Mouse (Mus musculus): ENCODE measurements around the gene Txlna. TPM values are rescaled to one million over a fixed set of nuclear protein-coding genes. Genes with fewer than 3 reads are reported as not detected.
A peak's percentile ranks its signal among the peaks of the same experiment; 100 is the strongest.

Gene Txlna
- polyA plus RNA-seq (2015; fragmentation: Nextera tagmentation; extraction: Ambion mirVana): 56.8 and 58.1 TPM in 2 replicates

GRCm38 (mm10) chr4:129640638-129641467, at the start of gene Txlna:
Gene Txlna (minus strand): TSS chr4:129641065.
- H3K27ac ChIP-seq: peak within 1 kb of the TSS; percentile 94
- H3K36me3 ChIP-seq: peaks cover 51% of the 10 kb centered on the region
- WGBS: under 1% methylated on average over 60 of the region's 60 CpGs
- H3K27me3 ChIP-seq: no peaks in the 10 kb centered on the region
- H3K4me2 ChIP-seq: peak within 1 kb of the TSS; percentile 95
- peaks cover 32% of the 10 kb centered on the region for H3K4me1 ChIP-seq (replicated peaks)
- H3K9me3 ChIP-seq: no peaks in the 10 kb centered on the region
- H3K4me3 ChIP-seq: peak within 1 kb of the TSS; percentile 71
- peak within 1 kb of the TSS; percentile 90 for H3K9ac ChIP-seq
- peak; percentile 97 for ATAC-seq (ENCODE audit: low FRiP score)

DNA sequence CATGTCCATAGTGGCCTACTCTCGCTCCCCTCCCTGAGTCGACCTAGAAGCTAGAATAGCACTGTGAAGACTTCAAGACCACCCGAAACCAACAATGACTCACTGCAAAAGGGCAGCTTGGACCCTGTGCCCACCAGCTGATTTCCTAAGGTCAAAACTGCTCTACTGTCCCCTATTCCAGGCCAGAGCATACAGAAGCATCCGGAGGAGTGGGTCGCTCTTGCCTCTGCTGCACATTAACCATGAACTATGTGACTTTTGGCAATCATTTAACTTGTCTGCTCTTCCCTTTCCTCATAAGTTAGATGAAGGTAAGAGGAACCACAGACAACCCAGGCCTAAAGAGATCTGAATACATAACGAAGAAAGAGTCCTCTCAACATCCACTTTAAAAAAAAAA, 43.7 kb upstream of the Txlna start:
- peaks cover 92% of the 10 kb centered on the region for H3K36me3 ChIP-seq
- no peaks in the 10 kb centered on the region for H3K4me1 ChIP-seq (replicated peaks)
- no peaks in the 10 kb centered on the region for H3K9me3 ChIP-seq
- no peak for ATAC-seq (ENCODE audit: low FRiP score)
- no peak overlapping the region for H3K27ac ChIP-seq
- WGBS: 96% methylated on average over 6 of the region's 6 CpGs
- H3K9ac ChIP-seq: no peak overlapping the region
- H3K4me3 ChIP-seq: no peak overlapping the region
- H3K27me3 ChIP-seq: no peaks in the 10 kb centered on the region
- no peak overlapping the region for H3K4me2 ChIP-seq

DNA sequence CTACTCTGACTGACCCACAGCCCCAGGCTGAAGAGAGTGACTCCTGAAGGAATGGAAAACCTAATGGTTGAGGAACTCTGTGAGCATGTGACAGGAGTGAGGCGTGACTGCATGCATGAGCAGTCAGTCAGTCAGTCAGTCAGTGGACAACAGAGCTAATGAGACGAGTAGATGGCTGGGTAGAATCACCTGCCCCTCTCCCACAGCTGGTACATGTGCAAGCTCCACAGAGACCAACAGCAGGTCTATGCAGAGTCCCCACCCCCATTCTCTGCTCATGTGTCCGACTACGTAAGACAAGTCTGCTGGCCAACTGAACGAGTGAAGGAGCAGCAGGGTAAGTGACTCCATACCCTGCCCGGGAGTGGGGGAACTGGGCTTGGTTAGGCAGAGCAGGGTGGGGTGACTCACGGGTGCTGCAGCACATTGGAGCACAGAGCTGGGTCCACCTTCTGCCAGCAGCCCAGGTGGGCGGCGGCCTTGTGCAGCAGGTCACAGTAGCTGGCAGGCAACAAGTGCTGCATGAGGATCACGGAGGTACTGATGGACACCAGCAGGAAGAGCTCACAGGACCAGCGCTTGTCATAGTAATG, 43.1 kb upstream of the Txlna start:
- no peak overlapping the region for H3K9ac ChIP-seq
- WGBS: 86% methylated on average over 11 of the region's 11 CpGs
- H3K4me2 ChIP-seq: no peak overlapping the region
- no peaks in the 10 kb centered on the region for H3K9me3 ChIP-seq
- ATAC-seq (ENCODE audit: low FRiP score): no peak
- no peaks in the 10 kb centered on the region for H3K4me1 ChIP-seq (replicated peaks)
- no peaks in the 10 kb centered on the region for H3K27me3 ChIP-seq
- no peak overlapping the region for H3K4me3 ChIP-seq
- no peak overlapping the region for H3K27ac ChIP-seq
- H3K36me3 ChIP-seq: peaks cover 91% of the 10 kb centered on the region

DNA sequence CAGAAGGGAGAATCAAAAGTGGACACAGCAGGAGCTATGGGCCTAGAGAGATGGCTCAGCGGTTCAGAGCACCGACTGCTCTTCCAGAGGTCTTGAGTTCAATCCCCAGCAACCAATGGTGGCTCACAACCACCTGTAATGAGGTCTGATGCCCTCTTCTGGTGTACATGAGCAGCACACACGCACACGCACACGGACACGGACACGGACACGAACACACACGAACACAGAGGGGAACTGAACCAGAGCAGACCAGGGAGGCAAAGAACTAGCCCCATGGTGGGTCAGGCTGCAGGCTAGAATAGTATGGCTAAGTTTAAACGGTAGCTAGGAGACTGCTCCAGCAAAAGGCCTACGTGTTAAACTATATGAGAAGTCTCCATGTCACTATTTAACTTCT, 41.0 kb upstream of the Txlna start:
- H3K4me3 ChIP-seq: no peak overlapping the region
- WGBS: 97% methylated on average over 11 of the region's 11 CpGs
- no peaks in the 10 kb centered on the region for H3K27me3 ChIP-seq

DNA sequence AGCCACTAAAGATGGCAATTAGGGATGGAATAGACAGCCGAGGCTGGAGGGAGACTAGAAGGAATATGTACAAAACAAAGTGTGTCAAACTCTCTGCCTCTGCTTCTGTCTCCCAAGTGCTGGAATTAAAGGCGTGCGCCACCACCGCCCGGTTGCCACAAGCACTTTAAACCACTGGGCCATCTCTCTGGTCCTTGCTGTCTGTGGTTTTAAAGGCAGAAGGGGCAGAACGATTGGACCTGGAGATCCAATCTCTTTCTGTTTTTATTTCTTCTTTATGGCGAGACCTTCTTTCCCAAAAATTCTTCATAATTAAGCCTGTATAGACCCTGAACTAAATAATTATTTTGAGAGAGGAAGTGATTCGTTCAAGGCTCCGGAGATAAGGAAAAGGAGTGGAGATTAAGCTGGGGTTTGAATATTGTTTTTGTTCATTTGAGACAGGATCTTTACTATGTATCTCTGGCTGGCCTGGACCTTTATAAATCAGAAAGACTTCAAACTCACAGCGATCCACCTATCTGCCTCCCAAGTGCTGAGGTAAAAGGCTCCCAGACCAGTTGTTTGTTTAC, 32.1 kb upstream of the Txlna start:
- 11% methylated on average over 10 of the region's 10 CpGs for WGBS
- no peak; the same call in 1 of the 2 replicates for ATAC-seq (ENCODE audit: low FRiP score)
- H3K4me3 ChIP-seq: peak overlapping the region; percentile 100

More for the DNA sequence above, 41.0 kb upstream of the Txlna start:
- no peaks in the 10 kb centered on the region for H3K4me1 ChIP-seq (replicated peaks)
- no peak overlapping the region for H3K9ac ChIP-seq
- H3K27ac ChIP-seq: no peak overlapping the region
- H3K4me2 ChIP-seq: no peak overlapping the region
- no peak for ATAC-seq (ENCODE audit: low FRiP score)
- H3K36me3 ChIP-seq: peaks cover 93% of the 10 kb centered on the region
- no peaks in the 10 kb centered on the region for H3K9me3 ChIP-seq

DNA sequence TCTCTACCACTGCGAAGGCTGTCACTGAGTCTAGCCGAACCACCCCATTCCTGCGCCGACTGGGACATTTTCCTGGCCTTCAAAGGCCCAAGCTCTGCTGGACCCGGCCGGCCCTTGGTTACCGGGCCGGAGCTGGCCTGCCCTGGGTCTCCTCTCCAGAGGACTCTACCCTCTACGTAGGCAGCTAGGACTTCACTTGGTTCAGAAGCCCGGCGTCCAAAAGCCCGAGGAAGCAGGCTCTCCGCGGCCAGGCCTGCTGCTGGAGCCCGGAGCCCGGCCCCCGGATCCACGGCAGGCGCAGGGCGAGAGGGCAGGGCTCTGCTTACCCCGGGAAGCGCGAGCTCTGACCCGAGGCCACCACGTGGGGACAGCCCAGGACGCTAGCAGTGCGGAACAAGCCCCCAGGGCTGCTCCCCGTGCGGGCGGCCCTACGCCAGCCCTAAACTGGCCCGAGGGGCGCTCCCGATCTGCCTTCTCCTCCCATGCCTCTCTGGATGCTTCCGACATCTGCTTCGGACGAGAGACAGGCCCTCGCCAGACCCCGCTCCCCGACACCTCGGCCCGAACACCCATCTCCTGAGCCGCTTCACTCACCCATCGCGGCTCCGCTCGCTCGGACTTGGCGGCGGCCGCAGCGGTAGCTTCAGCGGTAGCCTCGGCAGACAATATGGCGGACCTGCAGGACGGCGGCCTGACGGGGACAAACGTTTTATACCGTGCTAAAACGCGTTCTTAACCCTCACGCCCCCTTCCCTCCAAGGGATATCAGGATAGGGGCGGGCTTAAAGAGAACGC, 31.4 kb upstream of the Txlna start, which contains the start of gene Kpna6:
Gene Kpna6, minus strand, starts transcription at position 685 of the 795 bp plus-strand sequence.
- WGBS: under 1% methylated on average over 64 of the region's 65 CpGs
- peak within 1 kb of the TSS; percentile 100 for H3K4me3 ChIP-seq
- H3K27ac ChIP-seq: peak within 1 kb of the TSS; percentile 96
- H3K9me3 ChIP-seq: no peaks in the 10 kb centered on the region
- H3K4me1 ChIP-seq (replicated peaks): peaks cover 22% of the 10 kb centered on the region
- H3K36me3 ChIP-seq: peaks cover 23% of the 10 kb centered on the region
- peak; percentile 92 for ATAC-seq (ENCODE audit: low FRiP score)
- H3K4me2 ChIP-seq: peak within 1 kb of the TSS; percentile 98
- H3K27me3 ChIP-seq: no peaks in the 10 kb centered on the region
- peak within 1 kb of the TSS; percentile 97 for H3K9ac ChIP-seq

More for the DNA sequence above, 32.1 kb upstream of the Txlna start:
- H3K9me3 ChIP-seq: no peaks in the 10 kb centered on the region
- H3K4me2 ChIP-seq: peak overlapping the region; percentile 98
- H3K27me3 ChIP-seq: no peaks in the 10 kb centered on the region
- H3K36me3 ChIP-seq: peaks cover 29% of the 10 kb centered on the region
- H3K27ac ChIP-seq: peak overlapping the region; percentile 96
- H3K9ac ChIP-seq: peak overlapping the region; percentile 97
- H3K4me1 ChIP-seq (replicated peaks): peaks cover 22% of the 10 kb centered on the region

DNA sequence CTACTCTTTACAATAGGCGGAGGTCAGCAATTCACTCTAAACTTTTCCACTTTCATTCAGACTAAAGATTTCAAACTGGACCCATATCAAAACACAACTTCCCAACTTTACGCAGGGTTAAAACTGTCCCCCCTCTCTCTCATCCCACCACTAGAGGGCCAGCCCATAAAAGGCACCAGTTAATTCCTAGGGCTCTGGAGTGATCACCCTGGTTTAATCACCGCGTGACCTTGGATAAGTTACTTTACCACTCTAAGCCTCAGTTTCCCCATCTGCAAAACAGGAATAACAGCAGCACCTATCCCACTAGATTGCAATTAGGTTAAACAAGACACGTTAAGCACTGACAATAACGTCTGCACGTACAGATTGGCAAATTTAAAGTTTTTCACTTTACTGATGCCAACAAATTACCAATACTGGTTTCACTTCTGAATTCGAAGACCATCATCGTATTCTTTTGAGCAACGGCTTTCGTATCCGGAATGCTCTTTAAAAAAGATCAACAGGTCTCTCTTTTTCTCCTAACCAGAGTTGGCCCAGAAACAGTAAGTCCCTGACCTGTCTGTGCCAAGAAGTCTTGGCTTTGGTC, 30.7 kb upstream of the Txlna start:
- 9% methylated on average over 12 of the region's 12 CpGs for WGBS
- no peak for ATAC-seq (ENCODE audit: low FRiP score)
- H3K9me3 ChIP-seq: no peaks in the 10 kb centered on the region

GRCm38 (mm10) chr4:129662255-129662813, 21.5 kb upstream of the Txlna start:
- H3K36me3 ChIP-seq: peaks cover 53% of the 10 kb centered on the region
- H3K4me3 ChIP-seq: no peak overlapping the region
- 0 out of 2 replicates have a peak, but pooled peaks cover 2% of the 10 kb centered on the region for H3K4me1 ChIP-seq (replicated peaks)
- no peaks in the 10 kb centered on the region for H3K27me3 ChIP-seq
- WGBS: 93% methylated on average over 3 of the region's 3 CpGs
- no peaks in the 10 kb centered on the region for H3K9me3 ChIP-seq
- H3K27ac ChIP-seq: no peak overlapping the region
- H3K9ac ChIP-seq: no peak overlapping the region
- no peak for ATAC-seq (ENCODE audit: low FRiP score)
- no peak overlapping the region for H3K4me2 ChIP-seq

More for the DNA sequence above, 30.7 kb upstream of the Txlna start:
- Histone ChIP-seq H3K4me2 (peak overlapping the region; percentile 98), H3K4me1 (replicated peaks) (peaks cover 22% of the 10 kb centered on the region), H3K4me3 (peak overlapping the region; percentile 100), H3K27ac (peak overlapping the region; percentile 96), H3K27me3 (no peaks in the 10 kb centered on the region), H3K36me3 (peaks cover 17% of the 10 kb centered on the region), H3K9ac (peak overlapping the region; percentile 97)

GRCm38 (mm10) chr4:129661584-129661983, 20.7 kb upstream of the Txlna start:
- Histone ChIP-seq H3K4me2 (no peak overlapping the region), H3K27me3 (no peaks in the 10 kb centered on the region), H3K27ac (no peak overlapping the region), H3K4me1 (replicated peaks) (0 out of 2 replicates have a peak, but pooled peaks cover 2% of the 10 kb centered on the region), H3K9me3 (no peaks in the 10 kb centered on the region), H3K4me3 (no peak overlapping the region), H3K9ac (no peak overlapping the region), H3K36me3 (peaks cover 59% of the 10 kb centered on the region)
- 96% methylated on average over 3 of the region's 3 CpGs for WGBS
- no peak for ATAC-seq (ENCODE audit: low FRiP score)

DNA sequence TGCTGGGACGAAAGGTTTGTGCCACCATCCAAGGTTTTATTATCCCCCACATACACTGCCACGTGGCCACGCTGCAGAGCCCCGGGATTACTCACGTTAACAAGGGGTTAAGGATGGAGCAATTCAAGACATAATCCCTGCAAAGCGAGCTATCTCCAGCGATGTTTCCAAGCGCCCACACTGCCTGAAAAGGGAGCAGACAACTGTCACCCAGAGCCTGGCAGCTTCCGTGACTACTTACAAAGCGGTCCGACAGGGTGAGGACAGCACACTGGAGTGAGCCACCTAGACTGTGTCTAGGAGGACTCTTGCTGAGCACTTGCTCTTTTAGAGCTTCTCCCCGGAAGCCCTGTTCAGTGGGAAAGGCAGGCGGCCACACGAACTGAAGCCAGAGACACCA, 13.9 kb upstream of the Txlna start:
- H3K9me3 ChIP-seq: no peaks in the 10 kb centered on the region
- ATAC-seq (ENCODE audit: low FRiP score): no peak
- no peak overlapping the region for H3K4me3 ChIP-seq
- H3K36me3 ChIP-seq: peaks cover 94% of the 10 kb centered on the region
- no peak overlapping the region for H3K9ac ChIP-seq
- H3K27me3 ChIP-seq: no peaks in the 10 kb centered on the region
- H3K27ac ChIP-seq: no peak overlapping the region
- whole genome bisulfite sequencing: 96% methylated on average over 14 of the region's 14 CpGs
- no peak overlapping the region for H3K4me2 ChIP-seq
- no peaks in the 10 kb centered on the region for H3K4me1 ChIP-seq (replicated peaks)

DNA sequence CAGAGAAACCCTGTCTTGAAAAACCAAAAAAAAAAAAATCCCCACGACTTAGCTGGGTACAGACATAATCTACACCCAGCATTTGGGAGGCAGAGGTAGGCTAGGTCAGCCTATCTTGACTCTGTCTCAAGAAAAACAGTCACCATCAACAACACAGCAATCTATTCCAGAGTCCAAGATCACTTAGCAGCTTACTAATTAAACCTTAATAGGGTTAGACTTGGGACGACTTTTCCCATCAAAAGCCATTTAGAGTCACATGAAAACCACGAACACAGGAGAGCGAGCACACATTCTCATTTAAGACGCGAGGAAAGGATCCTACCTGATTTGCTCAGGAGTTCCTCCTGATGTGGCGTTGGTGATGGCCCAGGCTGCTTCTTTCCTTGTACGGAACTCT, 9.5 kb upstream of the Txlna start:
- WGBS: 94% methylated on average over 8 of the region's 8 CpGs
- Histone ChIP-seq H3K27ac (no peak overlapping the region), H3K36me3 (peaks cover 96% of the 10 kb centered on the region), H3K27me3 (no peaks in the 10 kb centered on the region), H3K4me1 (replicated peaks) (no peaks in the 10 kb centered on the region), H3K9ac (no peak overlapping the region), H3K9me3 (no peaks in the 10 kb centered on the region), H3K4me3 (no peak overlapping the region), H3K4me2 (no peak overlapping the region)
- no peak for ATAC-seq (ENCODE audit: low FRiP score)
